Mouse (Mus musculus): Measurements from ENCODE around the gene Rnf10. TPM values are rescaled to one million over a fixed set of nuclear protein-coding genes. Genes with fewer than 3 reads are reported as not detected.

Rnf10 gene
- polyA plus RNA-seq, 1 experiment from 2014 or later = 132 TPM

GRCm38 (mm10) chr5:115300035-115300744, 27.5 kb upstream of the Rnf10 start:
- WGBS = 2% methylated on average over 46 of the region's 46 CpGs
- Histone ChIP-seq H3K36me3 (replicated peaks) (peaks cover 45% of the 10 kb centered on the region), H3K4me3 (peak overlapping the region; percentile 91), H3K9me3 (no peaks in the 10 kb centered on the region), H3K4me1 (peaks cover 37% of the 10 kb centered on the region), H3K27ac (peak overlapping the region; percentile 94), H3K27me3 (ENCODE audit: poor library complexity, severe bottlenecking) (peaks cover 13% of the 10 kb centered on the region)
- peak; percentile 64 for DNase-seq (ENCODE audit: extremely low spot score, low spot score)

GRCm38 (mm10) chr5:115296347-115296746, 23.6 kb upstream of the Rnf10 start:
- WGBS = 88% methylated on average over 10 of the region's 10 CpGs
- Histone ChIP-seq H3K27me3 (ENCODE audit: poor library complexity, severe bottlenecking) (no peaks in the 10 kb centered on the region), H3K27ac (no peak overlapping the region), H3K36me3 (replicated peaks) (peaks cover 83% of the 10 kb centered on the region), H3K4me1 (peaks cover 23% of the 10 kb centered on the region), H3K4me3 (no peak overlapping the region), H3K9me3 (no peaks in the 10 kb centered on the region)
- no peak for DNase-seq (ENCODE audit: extremely low spot score, low spot score)

GRCm38 (mm10) chr5:115294173-115294572, 21.5 kb upstream of the Rnf10 start:
- no peaks in the 10 kb centered on the region for H3K27me3 ChIP-seq (ENCODE audit: poor library complexity, severe bottlenecking)
- no peak for DNase-seq (ENCODE audit: extremely low spot score, low spot score)

GRCm38 (mm10) chr5:115284735-115285134, 12.0 kb upstream of the Rnf10 start:
- Histone ChIP-seq H3K9me3 (no peaks in the 10 kb centered on the region), H3K4me1 (peaks cover 8% of the 10 kb centered on the region), H3K27me3 (ENCODE audit: poor library complexity, severe bottlenecking) (no peaks in the 10 kb centered on the region), H3K36me3 (replicated peaks) (peaks cover 66% of the 10 kb centered on the region), H3K4me3 (no peak overlapping the region), H3K27ac (no peak overlapping the region)
- no peak for DNase-seq (ENCODE audit: extremely low spot score, low spot score)
- 93% methylated on average over 3 of the region's 3 CpGs for WGBS

More at GRCm38 (mm10) chr5:115294173-115294572, 21.5 kb upstream of the Rnf10 start:
- peaks cover 13% of the 10 kb centered on the region for H3K4me1 ChIP-seq
- H3K9me3 ChIP-seq = no peaks in the 10 kb centered on the region
- H3K27ac ChIP-seq = no peak overlapping the region
- peaks cover 100% of the 10 kb centered on the region for H3K36me3 ChIP-seq (replicated peaks)
- WGBS = 89% methylated on average over 8 of the region's 8 CpGs
- no peak overlapping the region for H3K4me3 ChIP-seq

GRCm38 (mm10) chr5:115280050-115280687, 7.5 kb upstream of the Rnf10 start:
- Histone ChIP-seq H3K4me1 (peaks cover 8% of the 10 kb centered on the region), H3K9me3 (no peaks in the 10 kb centered on the region), H3K4me3 (peak overlapping the region; percentile 97), H3K27ac (peak overlapping the region; percentile 86), H3K36me3 (replicated peaks) (peaks cover 28% of the 10 kb centered on the region), H3K27me3 (ENCODE audit: poor library complexity, severe bottlenecking) (no peaks in the 10 kb centered on the region)
- WGBS = 12% methylated on average over 17 of the region's 17 CpGs
- DNase-seq (ENCODE audit: extremely low spot score, low spot score) = no peak

- 4% methylated on average over 45 of the region's 45 CpGs for WGBS
- no peaks in the 10 kb centered on the region for H3K27me3 ChIP-seq (ENCODE audit: poor library complexity, severe bottlenecking)
- peak within 1 kb of the TSS; percentile 97 for H3K4me3 ChIP-seq
- peaks cover 20% of the 10 kb centered on the region for H3K36me3 ChIP-seq (replicated peaks)
- peak within 1 kb of the TSS; percentile 86 for H3K27ac ChIP-seq
- peaks cover 8% of the 10 kb centered on the region for H3K4me1 ChIP-seq
- DNase-seq (ENCODE audit: extremely low spot score, low spot score) = peak; percentile 78
- no peaks in the 10 kb centered on the region for H3K9me3 ChIP-seq
These were observed 6.7 kb upstream of the Rnf10 start, which contains the start of gene Coq5 for GRCm38 (mm10) chr5:115279226-115280049. Gene Coq5 (plus strand): TSS chr5:115279666.

- Histone ChIP-seq H3K27ac (no peak overlapping the region), H3K27me3 (ENCODE audit: poor library complexity, severe bottlenecking) (no peaks in the 10 kb centered on the region), H3K4me3 (no peak overlapping the region), H3K36me3 (replicated peaks) (peaks cover 14% of the 10 kb centered on the region), H3K4me1 (peaks cover 8% of the 10 kb centered on the region), H3K9me3 (no peaks in the 10 kb centered on the region)
- no peak for DNase-seq (ENCODE audit: extremely low spot score, low spot score)
- WGBS = 61% methylated on average over 2 of the region's 2 CpGs
These were observed 6.1 kb upstream of the Rnf10 start for GRCm38 (mm10) chr5:115278785-115279184.

- DNase-seq (ENCODE audit: extremely low spot score, low spot score) = no peak
- Histone ChIP-seq H3K4me1 (peaks cover 16% of the 10 kb centered on the region), H3K27ac (no peak overlapping the region), H3K27me3 (ENCODE audit: poor library complexity, severe bottlenecking) (no peaks in the 10 kb centered on the region), H3K36me3 (replicated peaks) (peaks cover 6% of the 10 kb centered on the region; the same call in 1 of the 2 replicates), H3K4me3 (no peak overlapping the region), H3K9me3 (no peaks in the 10 kb centered on the region)
- 79% methylated on average over 1 of the region's 1 CpGs for WGBS
These were observed 5.4 kb upstream of the Rnf10 start for GRCm38 (mm10) chr5:115278053-115278452.

- peaks cover 1% of the 10 kb centered on the region; the same call in 1 of the 2 replicates for H3K36me3 ChIP-seq (replicated peaks)
- H3K27me3 ChIP-seq (ENCODE audit: poor library complexity, severe bottlenecking) = no peaks in the 10 kb centered on the region
- H3K27ac ChIP-seq = no peak overlapping the region
- DNase-seq (ENCODE audit: extremely low spot score, low spot score) = no peak
- 32% methylated on average over 14 of the region's 14 CpGs for WGBS
- H3K4me1 ChIP-seq = peaks cover 30% of the 10 kb centered on the region
- H3K4me3 ChIP-seq = no peak overlapping the region
- no peaks in the 10 kb centered on the region for H3K9me3 ChIP-seq
These were observed 3.3 kb upstream of the Rnf10 start for GRCm38 (mm10) chr5:115275998-115276397.

GRCm38 (mm10) chr5:115274771-115275170, 2.1 kb upstream of the Rnf10 start:
- WGBS = 86% methylated on average over 1 of the region's 1 CpGs
- Histone ChIP-seq H3K9me3 (no peaks in the 10 kb centered on the region), H3K4me3 (no peak overlapping the region), H3K27ac (no peak overlapping the region), H3K4me1 (peaks cover 34% of the 10 kb centered on the region), H3K27me3 (ENCODE audit: poor library complexity, severe bottlenecking) (no peaks in the 10 kb centered on the region), H3K36me3 (replicated peaks) (peaks cover 13% of the 10 kb centered on the region)
- DNase-seq (ENCODE audit: extremely low spot score, low spot score) = no peak

GRCm38 (mm10) chr5:115274353-115274752, 1.7 kb upstream of the Rnf10 start:
- no peaks in the 10 kb centered on the region for H3K27me3 ChIP-seq (ENCODE audit: poor library complexity, severe bottlenecking)
- H3K4me1 ChIP-seq = peaks cover 38% of the 10 kb centered on the region
- peaks cover 18% of the 10 kb centered on the region for H3K36me3 ChIP-seq (replicated peaks)
- H3K27ac ChIP-seq = no peak overlapping the region
- no peaks in the 10 kb centered on the region for H3K9me3 ChIP-seq
- no peak for DNase-seq (ENCODE audit: extremely low spot score, low spot score)
- H3K4me3 ChIP-seq = no peak overlapping the region
- WGBS = 74% methylated on average over 1 of the region's 1 CpGs

GRCm38 (mm10) chr5:115273549-115274135, 944 bp upstream of the Rnf10 start:
- Histone ChIP-seq H3K27me3 (ENCODE audit: poor library complexity, severe bottlenecking) (no peaks in the 10 kb centered on the region), H3K4me1 (peaks cover 43% of the 10 kb centered on the region), H3K27ac (peak overlapping the region; percentile 95), H3K36me3 (replicated peaks) (peaks cover 25% of the 10 kb centered on the region), H3K9me3 (no peaks in the 10 kb centered on the region), H3K4me3 (peak overlapping the region; percentile 86; the same call in 1 of the 2 replicates)
- 77% methylated on average over 6 of the region's 6 CpGs for WGBS
- DNase-seq (ENCODE audit: extremely low spot score, low spot score) = no peak
